Mouse (Mus musculus): Measurements from ENCODE around the gene Sirt7. TPM values are rescaled to one million over a fixed set of nuclear protein-coding genes. Genes with fewer than 3 reads are reported as not detected.
A peak's percentile ranks its signal among the peaks of the same experiment; 100 is the strongest.

The Sirt7 gene
- total RNA-seq, 2 experiments from 2014 or later = 53.6 to 121 TPM

DNA sequence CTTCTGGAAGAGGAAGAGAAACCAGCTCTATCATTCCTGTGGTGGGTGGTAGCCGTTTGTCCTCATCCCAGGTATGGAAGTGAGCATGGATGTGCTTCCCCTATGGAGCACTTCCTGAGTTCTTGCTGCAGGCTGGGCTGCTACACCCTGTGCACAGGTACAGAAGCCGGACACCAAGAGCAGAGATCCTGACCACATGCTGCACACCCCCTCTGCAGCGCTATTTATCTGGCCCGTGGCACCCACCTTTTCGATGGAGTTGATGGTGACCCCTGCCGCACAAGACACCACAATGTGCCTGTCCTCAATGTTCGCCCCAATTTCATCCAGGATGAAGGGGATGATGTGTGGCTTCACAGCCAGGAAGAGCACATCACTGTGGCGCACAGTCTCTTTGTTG, 16.8 kb upstream of the Sirt7 start:
- ATAC-seq (ENCODE audit: poor library complexity, severe bottlenecking) = peak; percentile 36

DNA sequence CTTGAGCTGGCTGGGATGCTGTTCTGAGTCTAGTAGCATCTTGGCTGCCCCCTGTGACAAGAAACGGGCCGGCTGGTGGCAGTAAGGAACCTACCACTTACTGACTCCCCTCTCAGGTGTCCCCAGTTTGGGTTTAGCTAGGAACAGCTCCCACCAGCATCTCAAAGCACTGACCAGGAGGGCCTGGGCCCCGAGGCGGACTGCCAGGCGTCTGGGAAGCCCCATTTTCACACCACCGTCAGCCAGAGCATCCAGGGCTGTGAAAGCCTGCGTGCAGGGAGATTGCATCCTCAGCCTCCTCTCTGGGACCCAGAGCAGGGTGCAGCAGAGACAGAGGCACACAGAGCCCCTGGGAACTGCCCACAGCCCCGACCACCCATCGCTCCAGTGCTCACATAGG, 16.2 kb upstream of the Sirt7 start:
- ATAC-seq (ENCODE audit: poor library complexity, severe bottlenecking) = no peak

DNA sequence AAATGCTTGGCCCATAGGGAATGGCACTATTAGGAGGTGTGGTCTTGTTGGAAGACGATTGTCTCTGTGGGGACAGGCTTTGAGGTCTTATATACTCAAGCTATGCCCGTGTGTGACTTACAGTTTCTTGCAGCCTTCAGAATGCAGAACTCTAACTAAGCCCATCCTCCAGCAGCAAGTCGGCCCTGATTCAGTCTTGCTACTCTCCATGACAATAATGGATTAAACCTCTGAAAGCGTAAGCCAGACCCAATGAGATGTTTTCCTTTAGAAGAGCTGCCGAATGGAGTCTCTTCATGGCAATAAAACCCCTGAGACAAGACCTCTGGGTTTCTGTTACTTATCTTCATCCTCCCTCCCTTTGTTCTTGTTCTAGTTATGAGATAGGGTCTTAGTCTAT, 9.8 kb upstream of the Sirt7 start:
- no peak for ATAC-seq (ENCODE audit: poor library complexity, severe bottlenecking)

DNA sequence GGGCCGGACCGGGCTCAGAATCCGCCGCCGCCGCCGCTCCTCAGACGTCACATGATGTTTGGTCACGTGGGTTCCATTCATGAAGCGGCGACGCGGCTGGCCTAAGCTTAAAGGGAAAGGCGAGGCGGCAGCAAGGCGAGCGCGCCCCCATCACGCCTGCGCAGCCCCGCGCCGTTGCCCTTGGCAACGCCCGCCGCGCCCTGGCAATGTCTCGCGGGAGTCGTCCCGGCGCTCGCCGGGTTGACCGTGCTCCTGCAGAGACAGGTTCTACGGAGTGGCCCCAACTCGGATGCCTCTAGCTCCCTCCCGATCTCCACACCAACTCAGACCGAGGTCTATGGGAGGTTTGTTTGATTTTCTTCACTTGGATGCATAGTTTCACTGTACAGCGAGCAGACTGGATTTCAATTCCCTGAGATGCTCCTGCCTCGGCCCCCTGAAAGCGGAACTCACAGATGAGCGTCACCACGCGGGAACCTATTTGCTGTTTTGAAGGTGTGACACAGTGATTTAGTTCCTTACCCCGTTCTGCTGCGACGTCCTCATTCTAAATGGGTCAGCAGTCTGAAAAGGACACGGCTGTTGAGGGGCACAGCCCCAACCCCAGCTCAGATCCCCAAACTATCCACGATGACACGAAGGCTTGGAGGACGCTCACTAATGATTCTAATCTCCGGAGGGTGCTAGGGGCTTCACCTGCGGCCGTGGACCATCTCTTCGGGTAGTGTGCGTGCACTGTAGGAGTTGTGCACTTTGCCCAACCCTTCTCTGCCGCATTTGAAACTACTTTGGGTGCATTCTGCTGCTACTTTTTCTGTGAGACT, 8.7 kb upstream of the Sirt7 start, which contains the start of gene Mafg:
TSS of gene Mafg (minus strand) at position 81 of the 824 bp plus-strand sequence.
- peak; percentile 29 for ATAC-seq (ENCODE audit: poor library complexity, severe bottlenecking)

DNA sequence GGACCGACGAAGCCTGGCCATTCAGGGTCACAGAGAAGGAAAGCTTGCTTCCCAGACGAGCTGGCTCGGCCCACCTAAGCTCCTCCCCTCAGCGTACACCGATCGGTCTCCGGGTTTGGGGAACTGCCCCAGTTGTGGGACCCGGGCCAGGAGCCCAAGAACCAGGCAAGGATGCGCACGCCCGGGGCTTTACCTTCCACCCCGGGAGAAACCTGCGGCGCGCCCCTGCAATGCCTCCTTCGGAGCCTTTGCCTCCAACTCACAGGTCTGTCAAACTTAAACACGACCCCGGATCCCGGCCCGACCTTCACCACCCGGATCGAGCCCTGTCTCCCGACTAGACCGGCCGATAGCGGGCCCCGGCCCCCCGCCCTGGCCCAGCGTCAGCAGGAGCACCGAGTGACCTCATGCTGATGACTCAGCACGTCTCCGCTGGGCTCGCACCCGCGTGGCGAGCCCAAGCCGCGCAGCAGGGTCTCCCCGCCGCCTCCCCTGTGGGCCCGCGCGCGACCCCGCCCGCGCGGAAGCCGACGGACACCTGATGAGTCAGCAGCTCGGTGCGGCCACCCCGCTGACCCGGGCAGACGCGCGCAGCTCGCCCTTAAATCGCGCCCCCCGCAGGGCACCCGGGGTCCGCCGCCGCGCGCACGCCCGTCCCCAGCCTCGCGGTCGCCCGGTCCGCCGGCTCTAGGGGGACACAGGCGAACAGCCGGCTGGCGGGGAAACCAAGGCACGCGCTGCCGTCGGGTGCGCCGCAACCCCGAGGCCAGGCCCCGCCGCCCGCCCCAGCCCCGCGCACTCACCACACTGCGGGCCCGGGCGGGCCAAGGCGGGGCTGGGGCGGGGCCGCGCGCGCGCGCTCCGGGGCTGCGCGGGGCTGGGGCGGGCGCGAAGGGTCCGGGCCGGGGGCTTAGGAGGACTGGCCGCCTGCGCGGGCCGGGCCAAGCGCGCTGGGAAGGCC, 7.8 kb upstream of the Sirt7 start:
- ATAC-seq (ENCODE audit: poor library complexity, severe bottlenecking) = peak; percentile 25

DNA sequence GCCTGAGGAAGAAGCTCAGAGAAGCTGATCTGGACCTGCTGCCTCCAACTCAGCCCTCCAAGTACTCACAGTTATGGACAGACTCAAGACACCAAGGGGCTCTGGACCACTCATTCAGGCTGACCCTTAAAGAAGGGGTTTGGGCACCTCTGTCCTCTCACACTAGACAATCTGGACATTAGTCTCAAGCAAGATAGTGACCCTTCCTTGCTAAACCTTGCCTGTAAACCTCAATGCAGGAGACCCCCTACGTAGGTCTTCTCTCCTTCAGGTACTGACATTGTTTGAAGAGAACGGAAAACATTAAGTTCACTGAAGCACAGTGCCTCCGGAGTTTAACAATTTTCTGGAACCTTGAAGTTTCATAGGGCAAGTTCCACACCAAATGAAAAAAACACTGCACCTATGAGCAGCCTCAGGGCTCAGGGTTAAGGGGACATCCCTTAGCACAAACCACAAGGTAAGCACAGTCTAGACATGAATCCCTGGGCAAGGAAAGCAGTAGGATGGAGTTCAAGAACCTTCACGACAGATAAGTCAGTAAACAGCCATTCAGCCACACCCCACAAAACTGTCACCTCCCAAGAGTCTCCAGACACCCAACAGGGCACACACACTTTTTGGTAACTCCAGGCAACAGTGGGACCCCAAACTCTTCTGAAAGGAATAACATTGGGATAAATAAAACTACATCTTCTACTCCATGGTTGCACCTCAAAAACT, 6.8 kb upstream of the Sirt7 start:
- ATAC-seq (ENCODE audit: poor library complexity, severe bottlenecking) = no peak

DNA sequence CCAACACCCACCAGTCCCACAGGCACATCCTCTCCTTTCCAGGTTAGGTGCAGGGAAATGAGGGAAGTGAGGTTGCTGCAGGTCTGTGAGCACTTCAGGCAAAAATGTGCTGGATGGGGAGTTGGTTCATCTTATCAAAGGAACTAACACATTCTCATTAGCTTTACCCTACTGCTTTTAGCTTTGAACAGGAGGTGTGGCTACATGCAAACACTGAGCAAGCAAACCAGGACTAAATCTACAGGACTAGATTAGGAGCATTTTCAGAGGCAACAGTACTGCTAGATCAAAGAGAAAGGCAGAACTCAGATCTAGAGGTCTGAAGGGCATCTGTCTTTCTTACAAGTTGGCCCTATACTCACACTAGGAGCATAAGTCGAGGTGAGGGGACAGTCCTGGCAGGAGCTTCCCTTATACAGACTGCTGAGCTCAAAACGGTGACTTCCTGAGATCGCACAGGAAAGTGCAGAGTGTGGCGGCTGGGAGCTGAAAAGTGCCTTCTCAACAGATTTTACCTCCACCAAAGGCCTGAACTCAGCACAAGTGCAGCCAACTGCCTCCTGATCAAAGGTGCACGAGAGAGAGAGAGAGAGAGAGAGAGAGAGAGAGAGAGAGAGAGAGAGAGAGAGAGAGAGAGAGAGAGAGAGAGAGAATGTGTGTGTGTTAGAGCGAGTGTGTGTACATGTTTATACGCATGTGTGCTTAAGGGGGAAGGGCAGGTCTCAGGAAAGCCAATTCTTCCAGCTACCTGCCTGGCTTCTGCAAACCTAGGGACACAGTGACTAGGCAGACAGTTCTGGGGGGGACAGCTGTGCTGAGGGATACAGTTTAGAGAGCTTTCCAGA, 6.1 kb upstream of the Sirt7 start:
- no peak for ATAC-seq (ENCODE audit: poor library complexity, severe bottlenecking)

DNA sequence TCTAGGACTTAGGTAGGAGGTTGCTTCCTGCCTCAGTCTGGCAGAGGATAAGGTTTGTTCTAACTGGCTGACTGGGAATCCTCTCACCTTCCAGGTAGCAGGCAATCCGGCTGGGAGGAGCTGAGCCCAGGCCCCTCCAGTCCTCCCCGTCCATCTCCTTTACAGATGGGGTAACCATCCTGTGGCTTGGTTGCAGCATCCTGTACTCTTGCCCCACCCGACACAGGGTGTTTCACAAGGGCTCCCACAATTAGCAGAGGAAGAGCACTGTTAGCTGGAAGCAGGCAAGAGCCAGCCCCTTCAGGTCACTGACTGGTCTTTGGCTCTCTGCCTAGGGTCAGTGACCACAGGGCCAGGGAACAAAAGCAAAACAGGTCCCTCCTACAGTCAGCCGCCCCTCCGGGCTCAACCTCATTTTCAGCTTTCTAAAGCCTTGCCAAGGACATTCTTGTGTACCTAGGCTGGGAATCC, 5.4 kb upstream of the Sirt7 start:
- peak; percentile 53 for ATAC-seq (ENCODE audit: poor library complexity, severe bottlenecking)

DNA sequence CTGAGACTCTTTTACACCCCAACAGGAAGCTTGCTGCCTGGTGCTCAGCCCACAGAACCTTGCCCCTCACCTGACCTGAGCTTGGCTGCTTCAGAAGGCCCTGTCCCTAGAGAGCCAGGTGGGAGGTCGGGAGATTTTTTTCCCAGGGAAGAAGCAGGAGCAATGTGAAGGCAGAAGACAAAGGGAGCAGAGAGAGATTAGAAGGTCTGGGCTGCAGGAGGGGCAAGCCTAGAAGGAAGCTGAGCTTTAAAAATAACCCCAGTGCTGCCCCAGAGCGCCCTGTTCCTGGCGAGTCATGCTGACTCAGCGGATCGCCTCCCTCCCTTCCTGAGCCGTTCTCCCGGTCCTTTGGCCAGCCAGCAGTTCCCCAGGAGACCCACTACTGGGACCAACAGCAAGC, 4.9 kb upstream of the Sirt7 start:
- peak; percentile 3; the same call in 1 of the 2 replicates for ATAC-seq (ENCODE audit: poor library complexity, severe bottlenecking)

DNA sequence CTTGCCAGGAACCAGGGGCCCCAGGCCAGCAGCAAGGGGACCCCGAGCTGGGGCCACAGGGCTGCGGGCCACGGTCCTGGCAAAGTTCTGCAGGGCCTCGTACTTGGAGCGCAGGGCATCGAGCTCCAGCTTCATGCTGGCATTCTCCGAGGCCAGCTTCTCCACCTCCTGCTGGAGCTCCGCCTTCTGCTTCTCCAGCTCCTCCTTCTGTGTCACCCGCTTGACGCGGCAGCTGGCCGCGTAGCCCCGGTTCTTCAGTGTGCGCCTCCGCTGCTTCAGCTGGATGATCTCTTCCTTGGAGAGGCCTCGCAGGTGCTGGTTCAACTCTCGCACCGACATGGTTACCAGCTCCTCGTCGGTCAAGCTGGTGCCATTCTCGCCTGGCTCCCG, 4.3 kb upstream of the Sirt7 start:
- ATAC-seq (ENCODE audit: poor library complexity, severe bottlenecking) = peak; percentile 29

DNA sequence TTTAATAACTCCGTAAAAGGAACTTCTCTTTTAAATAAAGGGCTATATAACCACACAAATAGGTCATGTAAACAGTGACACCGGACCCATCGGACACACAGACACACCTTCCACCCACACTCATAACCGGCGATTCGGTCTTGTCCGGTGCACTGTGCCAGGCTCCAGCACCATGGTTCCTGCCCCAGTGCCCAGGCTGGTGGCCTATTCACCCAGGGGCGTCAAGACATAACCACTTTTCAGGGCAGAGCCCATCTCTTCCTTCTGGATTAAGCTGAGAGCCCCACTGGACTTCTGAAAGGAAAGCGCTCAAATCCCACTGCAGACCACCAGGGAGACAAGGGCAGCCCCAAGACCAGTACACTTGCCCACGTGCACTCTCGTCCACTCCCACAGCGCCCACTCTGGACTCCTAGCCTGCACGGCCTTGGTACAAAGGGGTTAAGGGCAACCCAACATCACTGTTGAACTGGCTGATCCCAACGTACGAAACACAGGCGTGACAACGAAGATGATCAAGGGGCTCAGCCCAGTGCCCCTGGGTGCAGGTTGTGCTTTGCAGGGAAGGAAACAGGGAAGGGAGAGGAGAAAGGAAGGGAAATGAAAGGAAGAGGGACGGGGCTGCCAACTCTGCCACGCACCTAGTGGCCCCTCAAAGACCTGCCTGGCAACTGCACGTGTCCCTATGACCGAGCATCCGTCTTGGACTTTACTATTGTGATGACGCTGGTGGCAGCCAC, 3.7 kb upstream of the Sirt7 start:
- no peak for ATAC-seq (ENCODE audit: poor library complexity, severe bottlenecking)

DNA sequence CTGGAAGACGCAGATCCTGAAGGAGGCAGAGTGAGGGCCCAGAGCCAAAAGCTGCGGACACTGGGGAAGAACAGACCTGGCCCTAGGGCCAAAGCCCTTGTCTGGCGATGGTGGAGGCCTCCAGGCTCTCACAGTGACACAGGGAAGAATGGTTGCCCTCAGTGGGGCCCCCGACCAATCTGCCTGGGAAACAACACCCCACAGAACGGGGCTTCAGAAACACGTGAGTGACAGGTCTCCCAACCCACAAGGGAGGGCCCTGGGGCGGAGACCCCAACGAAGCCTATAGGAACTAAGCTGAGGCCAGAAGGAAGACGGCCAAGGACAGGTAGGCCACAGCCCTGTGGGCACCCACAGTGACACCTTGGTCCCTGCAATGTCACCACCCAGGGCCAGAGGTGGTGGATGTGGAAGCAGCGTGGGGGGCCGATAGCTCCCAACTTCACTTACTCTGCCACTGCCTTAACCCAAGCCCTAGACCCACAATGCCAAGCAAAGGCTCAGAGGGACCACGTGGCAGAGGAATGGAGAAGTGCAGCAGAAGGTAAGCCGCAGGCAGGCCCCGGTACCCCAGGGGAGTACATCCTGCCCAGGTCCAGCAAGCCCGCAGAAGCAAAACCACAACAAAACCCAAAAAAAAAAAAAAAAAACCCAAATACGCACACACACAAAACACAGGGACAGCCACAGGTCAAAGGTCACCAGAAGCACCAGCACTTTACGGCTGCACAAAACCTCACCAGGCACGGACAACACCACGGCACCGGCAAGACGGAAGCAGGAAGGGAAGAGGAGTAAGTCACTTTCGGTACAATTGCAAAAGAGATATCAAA, 2.6 kb upstream of the Sirt7 start:
- peak; percentile 41 for ATAC-seq (ENCODE audit: poor library complexity, severe bottlenecking)

DNA sequence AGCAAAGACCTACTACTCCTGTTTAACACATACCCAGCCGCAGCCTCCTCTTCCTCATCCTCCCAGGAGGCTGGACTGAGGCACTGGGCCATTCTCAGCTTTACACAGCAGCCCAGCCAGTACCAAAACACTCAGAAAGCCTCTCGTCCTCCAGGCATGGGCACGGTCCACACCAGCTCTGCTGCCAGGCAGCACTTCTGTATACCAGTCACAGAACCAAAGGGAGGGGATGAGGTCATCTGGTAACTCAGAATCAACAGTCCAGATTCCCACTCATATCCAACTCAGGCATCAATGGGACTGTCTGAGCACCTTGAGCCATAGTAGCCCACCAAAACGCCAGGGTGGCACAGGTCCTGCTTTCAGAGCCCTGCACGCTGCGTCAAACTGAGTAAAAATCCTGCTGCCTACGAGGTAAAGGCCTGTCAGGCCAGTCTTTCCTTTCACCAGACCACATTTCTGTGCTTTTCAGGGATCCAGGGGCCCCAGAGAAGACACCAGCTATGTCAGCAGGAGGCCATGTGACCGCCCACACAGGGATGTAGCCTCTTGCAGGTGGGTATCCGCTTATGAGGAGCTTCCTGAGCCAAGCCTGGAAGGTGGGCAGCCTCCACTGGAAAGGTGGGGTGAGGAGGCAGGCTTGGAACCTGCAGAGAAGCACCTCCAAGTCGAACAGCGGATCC, 1.9 kb upstream of the Sirt7 start:
- no peak for ATAC-seq (ENCODE audit: poor library complexity, severe bottlenecking)

DNA sequence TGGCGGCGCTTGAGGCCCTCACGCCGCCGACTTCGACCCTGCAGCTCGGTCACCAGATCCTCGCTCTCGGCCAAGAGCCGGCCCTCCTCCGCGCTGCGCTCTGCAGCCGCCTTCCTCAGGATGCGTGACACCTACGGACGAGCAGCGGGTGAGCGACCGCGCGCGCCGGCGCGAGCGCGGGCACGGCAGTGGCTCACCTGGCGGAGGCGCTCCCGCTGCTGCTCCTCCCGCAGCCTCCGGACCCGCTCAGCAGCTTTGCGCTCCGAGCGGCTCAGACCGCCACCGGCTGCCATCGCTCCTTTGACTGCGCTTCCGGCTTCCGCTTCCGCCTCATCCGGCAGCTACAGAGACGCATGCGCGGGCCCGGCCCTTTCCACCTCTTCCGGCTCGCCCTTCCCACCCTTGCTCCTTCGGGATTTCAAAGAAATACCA, 344 bp downstream of the Sirt7 start:
- ATAC-seq (ENCODE audit: poor library complexity, severe bottlenecking) = peak; percentile 43

DNA sequence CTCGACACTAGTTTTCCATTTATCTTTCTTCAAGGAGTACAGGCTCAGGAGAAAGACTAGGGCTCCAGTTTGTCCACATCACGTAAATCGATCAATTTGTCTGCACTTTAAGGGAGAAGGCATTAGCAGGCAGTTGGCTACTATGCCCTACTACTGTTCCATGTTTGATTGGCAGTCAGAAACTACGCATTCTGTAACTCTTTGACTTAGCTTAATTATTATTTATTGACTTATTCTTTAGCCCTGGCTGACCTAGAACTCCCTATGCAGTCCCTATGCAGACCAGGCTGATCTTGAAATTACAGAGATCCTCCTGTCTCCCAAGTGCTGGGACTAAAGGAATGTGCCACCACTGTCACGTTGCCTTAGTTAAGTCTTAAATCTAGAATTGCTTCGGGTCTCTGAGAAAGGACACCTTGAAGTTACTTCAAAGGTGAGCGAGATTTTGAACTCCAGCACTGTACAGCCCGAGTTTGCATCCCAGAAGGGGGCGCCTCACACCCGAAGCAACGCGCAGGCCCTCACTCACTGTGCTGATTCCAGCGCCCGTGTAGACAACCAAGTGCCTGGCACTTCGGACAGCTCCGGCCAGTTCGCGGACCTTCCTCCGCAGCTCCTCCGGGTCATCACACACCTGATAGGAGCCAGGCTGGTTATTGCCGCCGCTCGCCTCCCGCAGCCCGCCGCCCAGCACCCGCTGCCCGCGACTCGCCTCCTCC, 920 bp downstream of the Sirt7 start:
- ATAC-seq (ENCODE audit: poor library complexity, severe bottlenecking) = peak; percentile 39

DNA sequence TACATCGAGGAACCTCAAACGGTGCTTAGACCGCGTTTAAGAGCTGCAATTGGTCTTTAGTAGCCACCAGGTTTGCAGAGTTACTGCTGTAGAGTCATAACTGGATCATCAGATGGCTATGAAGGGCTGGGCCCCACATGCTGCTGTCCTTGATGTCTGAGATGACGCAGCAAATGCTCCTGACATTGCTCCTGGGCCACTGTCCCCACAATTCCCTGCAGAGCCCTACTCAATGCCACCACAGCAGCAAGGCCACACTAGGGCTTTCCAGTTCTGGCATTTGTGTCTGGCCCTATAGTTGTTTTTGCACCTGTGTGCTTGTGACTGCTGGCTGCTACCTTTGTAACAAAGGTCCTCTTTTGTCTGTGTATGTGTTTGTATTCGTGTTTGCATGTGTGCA, 2.2 kb downstream of the Sirt7 start:
- ATAC-seq (ENCODE audit: poor library complexity, severe bottlenecking) = no peak

DNA sequence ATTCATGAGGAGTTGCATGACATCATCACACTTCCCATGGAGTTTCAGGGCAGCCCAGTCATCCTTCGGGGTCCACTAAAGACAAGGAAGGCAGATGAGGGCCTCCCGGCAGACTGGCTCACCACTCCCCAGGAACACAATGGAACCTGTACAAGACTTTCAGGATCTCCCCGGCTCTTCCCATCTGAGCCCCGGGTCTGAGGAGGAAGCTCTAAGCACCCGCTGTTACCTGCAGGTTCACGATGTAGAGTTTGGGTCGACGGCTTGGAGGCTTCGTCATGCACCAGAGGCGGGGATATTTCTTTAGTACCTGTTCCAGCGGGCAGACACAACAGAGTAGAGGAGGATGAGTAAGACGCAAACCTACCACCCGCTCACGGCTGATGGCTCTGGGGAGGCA, 4.8 kb downstream of the Sirt7 start:
- ATAC-seq (ENCODE audit: poor library complexity, severe bottlenecking) = no peak
